Mouse (Mus musculus) testis, adult 2 months (tissue): ENCODE data around the gene Zfr. TPM values are rescaled to one million over a fixed set of nuclear protein-coding genes. Genes with fewer than 3 reads are reported as not detected.
A peak's percentile ranks its signal among the peaks of the same experiment; 100 is the strongest.
"Not testable (repeated sequence)": the region's sequence is repeated elsewhere in the genome, so short reads cannot be mapped to it uniquely, and the experiment has no call there.

Source experiments
- H3K27ac ChIP-seq: fragments of 200-500 bp; 2 replicates; pipeline ENCODE4 v1.5.1; 2012; ENCODE audit warnings: low read depth, low read length; ENCODE audit not compliant: control insufficient read depth, insufficient read depth
- H3K27me3 ChIP-seq: fragments of 200-500 bp; 2 replicates; pipeline ENCODE4 v1.6.1; 2012; ENCODE audit warnings: mild to moderate bottlenecking, low read length, moderate library complexity; ENCODE audit not compliant: control insufficient read depth, insufficient read depth
- H3K36me3 ChIP-seq: fragments of 200-500 bp; 2 replicates; pipeline ENCODE4 v1.6.1; 2012; ENCODE audit warnings: mild to moderate bottlenecking, low read length; ENCODE audit not compliant: control insufficient read depth, insufficient read depth
- H3K4me1 ChIP-seq: fragments of 200-500 bp; 2 replicates; pipeline ENCODE4 v1.6.1; 2012; ENCODE audit warnings: low read length; ENCODE audit not compliant: control insufficient read depth, insufficient read depth
- H3K4me3 ChIP-seq: fragments of 200-500 bp; 2 replicates; pipeline ENCODE4 v1.5.1; 2012; ENCODE audit warnings: low read depth, mild to moderate bottlenecking, low read length, moderate library complexity, mixed read lengths; ENCODE audit not compliant: control insufficient read depth
- CTCF ChIP-seq: fragments of 200-500 bp; IDR thresholded peaks from 2 replicates; pipeline ENCODE4 v1.5.1; 2012; ENCODE audit warnings: low read depth, mild to moderate bottlenecking, inconsistent platforms, low read length, moderate library complexity; ENCODE audit not compliant: control insufficient read depth, insufficient read depth, insufficient replicate concordance
- POLR2A ChIP-seq: fragments of 200-500 bp; IDR thresholded peaks from 2 replicates; pipeline ENCODE4 v1.6.1; 2012; ENCODE audit warnings: low read depth, mild to moderate bottlenecking, inconsistent platforms, low read length, moderate library complexity; ENCODE audit not compliant: control insufficient read depth
- polyA plus RNA-seq: library from polyadenylated mRNA; depleted of rRNA; stranded (reverse); fragments of >200 nt; gene quantifications from 2 replicates; pipeline ENCODE4 v1.2.3, GENCODE M21; 2012

Gene Zfr
- polyA plus RNA-seq, 1 experiment: 184 TPM

- TF ChIP-seq CTCF: no peak
- no peak for TF ChIP-seq POLR2A
- H3K27ac ChIP-seq: no peak overlapping the region; the same call in 1 of the 2 replicates
- H3K36me3 ChIP-seq: no peaks in the 10 kb centered on the region
- H3K4me1 ChIP-seq: no peaks in the 10 kb centered on the region; the same call in none of the 2 replicates
- no peaks in the 10 kb centered on the region for H3K27me3 ChIP-seq
- H3K4me3 ChIP-seq: peak overlapping the region; percentile 87
Measured at GRCm38 (mm10) chr15:12195966-12196365, 78.3 kb downstream of the Zfr start.

GRCm38 (mm10) chr15:12196410-12197191, 79.0 kb downstream of the Zfr start:
- Histone ChIP-seq H3K36me3 (no peaks in the 10 kb centered on the region), H3K4me1 (no peaks in the 10 kb centered on the region; the same call in none of the 2 replicates), H3K27me3 (no peaks in the 10 kb centered on the region), H3K27ac (no peak overlapping the region; the same call in 1 of the 2 replicates), H3K4me3 (peak overlapping the region; percentile 87)
- TF ChIP-seq CTCF (peak; percentile 55; the same call in 1 of the 2 replicates), POLR2A (peak; percentile 39; the same call in 1 of the 2 replicates)

GRCm38 (mm10) chr15:12197361-12197760, 79.7 kb downstream of the Zfr start:
- H3K4me1 ChIP-seq: no peaks in the 10 kb centered on the region; the same call in none of the 2 replicates
- H3K27ac ChIP-seq: no peak overlapping the region
- no peak for TF ChIP-seq POLR2A
- TF ChIP-seq CTCF: no peak
- H3K36me3 ChIP-seq: no peaks in the 10 kb centered on the region
- no peaks in the 10 kb centered on the region for H3K27me3 ChIP-seq
- H3K4me3 ChIP-seq: peak overlapping the region; percentile 87

GRCm38 (mm10) chr15:12200021-12200420, 82.4 kb downstream of the Zfr start:
- no peak overlapping the region for H3K27ac ChIP-seq
- H3K27me3 ChIP-seq: no peaks in the 10 kb centered on the region
- no peak overlapping the region for H3K4me3 ChIP-seq
- no peaks in the 10 kb centered on the region for H3K36me3 ChIP-seq
- peaks cover 3% of the 10 kb centered on the region for H3K4me1 ChIP-seq
- TF ChIP-seq CTCF: no peak
- no peak for TF ChIP-seq POLR2A

- Histone ChIP-seq H3K4me3 (peak overlapping the region; percentile 18; the same call in 1 of the 2 replicates), H3K27me3 (no peaks in the 10 kb centered on the region), H3K36me3 (no peaks in the 10 kb centered on the region), H3K4me1 (peaks cover 5% of the 10 kb centered on the region), H3K27ac (no peak overlapping the region)
- TF ChIP-seq POLR2A (no peak), CTCF (no peak)
Measured at GRCm38 (mm10) chr15:12201856-12202255, 84.2 kb downstream of the Zfr start.

- Histone ChIP-seq H3K4me3 (peak overlapping the region; percentile 79), H3K27ac (no peak overlapping the region), H3K36me3 (no peaks in the 10 kb centered on the region), H3K4me1 (peaks cover 5% of the 10 kb centered on the region), H3K27me3 (no peaks in the 10 kb centered on the region)
- TF ChIP-seq CTCF: no peak
- no peak for TF ChIP-seq POLR2A
Measured at GRCm38 (mm10) chr15:12202456-12202855, 84.8 kb downstream of the Zfr start.

GRCm38 (mm10) chr15:12203008-12203407, 85.4 kb downstream of the Zfr start:
- H3K27ac ChIP-seq, H3K36me3 ChIP-seq: not testable (repeated sequence)

More at GRCm38 (mm10) chr15:12203008-12203407, 85.4 kb downstream of the Zfr start:
- H3K4me3 ChIP-seq: peak overlapping the region; percentile 79; the same call in 1 of the 2 replicates
- H3K27me3 ChIP-seq, H3K4me1 ChIP-seq: not testable (repeated sequence)
